Mouse (Mus musculus) hindbrain, embryonic 15.5 days (tissue): ENCODE data around the gene Grm7. TPM values are rescaled to one million over a fixed set of nuclear protein-coding genes. Genes with fewer than 3 reads are reported as not detected.

ENCODE experiments used
- ATAC-seq: fragments of 200-750 bp; cut with Nextera tagmentation; 2 replicates; pipeline ENCODE4 v1.8.0; 2017; ENCODE audit warnings: low read depth, moderate number of reproducible peaks, moderate TSS enrichment; ENCODE audit not compliant: low FRiP score
- H3K27ac ChIP-seq: fragments of 300-500 bp; sonication (generic); replicated peaks from 2 replicates; pipeline ENCODE4 v1.5.1; 2015; ENCODE audit warnings: mild to moderate bottlenecking, inconsistent platforms
- H3K27me3 ChIP-seq: fragments of 300-500 bp; sonication (generic); 2 replicates; pipeline ENCODE4 v1.6.1; 2015; ENCODE audit warnings: control low read depth, inconsistent platforms
- H3K36me3 ChIP-seq: fragments of 300-500 bp; sonication (generic); 2 replicates; pipeline ENCODE4 v1.6.1; 2015; ENCODE audit warnings: control low read depth, inconsistent platforms
- H3K4me1 ChIP-seq: fragments of 300-500 bp; sonication (generic); replicated peaks from 2 replicates; pipeline ENCODE4 v1.6.1; 2015; ENCODE audit warnings: control low read depth, inconsistent platforms
- H3K4me2 ChIP-seq: fragments of 300-500 bp; sonication (generic); 2 replicates; pipeline ENCODE4 v1.6.1; 2015; ENCODE audit warnings: moderate library complexity, mild to moderate bottlenecking, inconsistent platforms
- H3K4me3 ChIP-seq: fragments of 300-500 bp; sonication (generic); 2 replicates; pipeline ENCODE4 v1.5.1; 2015; ENCODE audit warnings: mild to moderate bottlenecking, inconsistent platforms
- H3K9ac ChIP-seq: fragments of 300-500 bp; sonication (generic); 2 replicates; pipeline ENCODE4 v1.6.1; 2015; ENCODE audit warnings: inconsistent platforms
- H3K9me3 ChIP-seq: fragments of 300-500 bp; sonication (generic); 2 replicates; pipeline ENCODE4 v1.6.1; 2016; ENCODE audit warnings: control low read depth, inconsistent platforms
- WGBS: fragments of 180-500 bp; shearing (Covaris S2); methylation state at CpG from one replicate; pipeline ENCODE4 v1.1.7; 2015; 5-methylcytosine and 5-hydroxymethylcytosine counted together
- polyA plus RNA-seq: library from polyadenylated mRNA; unstranded; fragments of >200 nt; fragmentation: Nextera tagmentation; extraction: Ambion mirVana; gene quantifications from 2 replicates; pipeline ENCODE4 v1.2.1, GENCODE M21; 2015

Grm7 gene
- polyA plus RNA-seq, 1 experiment from 2014 or later: 40.2 TPM

GRCm38 (mm10) chr6:111256939-111257338 is 611.6 kb downstream of the Grm7 start:
- WGBS: 89% methylated on average over 3 of the region's 3 CpGs

DNA sequence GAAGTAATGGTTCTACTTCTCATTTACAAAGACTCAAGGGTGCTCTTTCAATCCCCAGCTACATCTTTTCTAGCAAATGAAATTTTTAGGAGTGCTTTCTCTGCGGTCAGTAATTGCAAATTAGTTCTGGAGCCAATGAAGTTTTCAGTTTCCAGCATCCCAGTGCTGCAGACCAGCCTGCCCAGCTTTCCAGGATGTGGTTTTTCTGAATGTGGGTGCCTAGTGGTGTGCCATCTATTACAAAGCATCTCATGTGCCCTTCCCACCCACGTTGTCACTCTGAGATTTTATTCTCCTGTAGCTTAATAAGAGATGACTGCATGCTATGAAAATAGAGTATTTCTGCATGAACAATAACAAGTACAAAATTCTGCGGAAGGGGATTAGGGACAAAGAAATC is 612.9 kb downstream of the Grm7 start:
- Histone ChIP-seq H3K27me3 (no peaks in the 10 kb centered on the region), H3K9me3 (no peaks in the 10 kb centered on the region), H3K4me3 (no peak overlapping the region), H3K27ac (peak overlapping the region; percentile 51; the same call in 1 of the 2 replicates), H3K9ac (no peak overlapping the region), H3K4me2 (no peak overlapping the region), H3K36me3 (no peaks in the 10 kb centered on the region), H3K4me1 (no peaks in the 10 kb centered on the region)
- WGBS: 62% methylated on average over 3 of the region's 3 CpGs
- ATAC-seq: no peak

More at GRCm38 (mm10) chr6:111256939-111257338, 611.6 kb downstream of the Grm7 start:
- Histone ChIP-seq H3K9me3 (no peaks in the 10 kb centered on the region), H3K36me3 (no peaks in the 10 kb centered on the region), H3K4me2 (no peak overlapping the region), H3K9ac (no peak overlapping the region), H3K4me1 (no peaks in the 10 kb centered on the region), H3K27ac (no peak overlapping the region), H3K27me3 (no peaks in the 10 kb centered on the region), H3K4me3 (no peak overlapping the region)
- no peak for ATAC-seq

DNA sequence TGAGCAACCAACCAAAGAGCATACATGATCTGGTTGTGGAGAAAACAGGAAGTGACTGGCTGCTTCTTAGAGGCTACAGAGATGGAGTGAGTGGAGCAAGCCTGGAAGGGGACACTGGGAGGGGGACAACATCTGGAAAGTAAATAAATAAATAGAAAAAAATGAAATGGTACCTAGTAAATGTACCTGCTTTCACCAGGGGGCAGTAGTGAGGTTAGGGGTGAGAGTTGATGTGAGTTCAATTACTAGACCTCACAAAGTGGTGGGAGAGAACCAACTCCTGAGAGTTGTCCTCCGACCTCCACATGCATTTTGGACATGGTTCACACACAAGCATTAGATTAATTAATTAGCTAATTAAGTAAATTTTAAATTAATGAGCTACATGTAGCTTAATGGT is 615.8 kb downstream of the Grm7 start:
- 78% methylated on average over 1 of the region's 1 CpGs for WGBS
- Histone ChIP-seq H3K27ac (no peak overlapping the region), H3K9me3 (no peaks in the 10 kb centered on the region), H3K27me3 (no peaks in the 10 kb centered on the region), H3K9ac (no peak overlapping the region), H3K4me3 (no peak overlapping the region), H3K36me3 (no peaks in the 10 kb centered on the region), H3K4me1 (no peaks in the 10 kb centered on the region), H3K4me2 (no peak overlapping the region)
- no peak for ATAC-seq

- H3K27ac ChIP-seq: no peak overlapping the region
- H3K4me3 ChIP-seq: no peak overlapping the region
- peak; percentile 51; the same call in 1 of the 2 replicates for ATAC-seq
- 30% methylated on average over 4 of the region's 4 CpGs for WGBS
- H3K36me3 ChIP-seq: no peaks in the 10 kb centered on the region
- H3K9ac ChIP-seq: no peak overlapping the region
- H3K27me3 ChIP-seq: no peaks in the 10 kb centered on the region
- no peak overlapping the region for H3K4me2 ChIP-seq
- H3K9me3 ChIP-seq: no peaks in the 10 kb centered on the region
- H3K4me1 ChIP-seq: no peaks in the 10 kb centered on the region
These were observed 631.3 kb downstream of the Grm7 start for GRCm38 (mm10) chr6:111276657-111277056.

GRCm38 (mm10) chr6:111278516-111278915 is 633.1 kb downstream of the Grm7 start:
- H3K4me3 ChIP-seq: no peak overlapping the region

DNA sequence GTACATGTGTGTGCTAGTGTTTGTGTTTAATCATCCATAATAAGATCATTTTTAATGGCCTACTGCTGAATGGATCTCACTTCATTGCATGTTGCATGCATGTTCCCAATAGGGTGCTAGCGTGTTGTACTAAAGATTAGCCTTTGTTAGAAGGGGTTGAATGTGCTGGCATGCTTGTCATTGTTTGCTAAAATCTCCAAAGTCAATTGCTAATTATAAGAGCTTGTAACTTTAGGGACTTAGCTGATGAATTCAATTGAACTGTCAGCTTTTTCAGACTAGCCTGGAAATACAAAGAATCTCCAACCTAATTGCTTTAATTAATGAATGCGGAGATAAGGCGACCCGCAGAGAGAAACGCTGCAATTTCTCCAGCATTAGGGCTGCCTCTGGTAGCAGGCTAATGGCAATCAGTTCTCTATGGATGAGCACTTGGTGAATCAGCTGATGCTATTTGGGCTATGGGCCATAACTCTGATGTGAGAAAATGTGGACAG is 648.2 kb downstream of the Grm7 start:
- no peak overlapping the region for H3K4me2 ChIP-seq
- H3K9me3 ChIP-seq: no peaks in the 10 kb centered on the region
- peak overlapping the region; percentile 45; the same call in 1 of the 2 replicates for H3K27ac ChIP-seq
- 25% methylated on average over 5 of the region's 5 CpGs for WGBS
- no peaks in the 10 kb centered on the region for H3K27me3 ChIP-seq
- ATAC-seq: peak; percentile 79; the same call in 1 of the 2 replicates
- no peak overlapping the region for H3K4me3 ChIP-seq
- peaks cover 8% of the 10 kb centered on the region; the same call in 1 of the 2 replicates for H3K4me1 ChIP-seq
- H3K36me3 ChIP-seq: no peaks in the 10 kb centered on the region
- no peak overlapping the region for H3K9ac ChIP-seq

More at GRCm38 (mm10) chr6:111278516-111278915, 633.1 kb downstream of the Grm7 start:
- Histone ChIP-seq H3K4me1 (no peaks in the 10 kb centered on the region), H3K9ac (no peak overlapping the region), H3K36me3 (no peaks in the 10 kb centered on the region), H3K4me2 (no peak overlapping the region), H3K27me3 (no peaks in the 10 kb centered on the region), H3K27ac (no peak overlapping the region), H3K9me3 (no peaks in the 10 kb centered on the region)
- ATAC-seq: no peak

DNA sequence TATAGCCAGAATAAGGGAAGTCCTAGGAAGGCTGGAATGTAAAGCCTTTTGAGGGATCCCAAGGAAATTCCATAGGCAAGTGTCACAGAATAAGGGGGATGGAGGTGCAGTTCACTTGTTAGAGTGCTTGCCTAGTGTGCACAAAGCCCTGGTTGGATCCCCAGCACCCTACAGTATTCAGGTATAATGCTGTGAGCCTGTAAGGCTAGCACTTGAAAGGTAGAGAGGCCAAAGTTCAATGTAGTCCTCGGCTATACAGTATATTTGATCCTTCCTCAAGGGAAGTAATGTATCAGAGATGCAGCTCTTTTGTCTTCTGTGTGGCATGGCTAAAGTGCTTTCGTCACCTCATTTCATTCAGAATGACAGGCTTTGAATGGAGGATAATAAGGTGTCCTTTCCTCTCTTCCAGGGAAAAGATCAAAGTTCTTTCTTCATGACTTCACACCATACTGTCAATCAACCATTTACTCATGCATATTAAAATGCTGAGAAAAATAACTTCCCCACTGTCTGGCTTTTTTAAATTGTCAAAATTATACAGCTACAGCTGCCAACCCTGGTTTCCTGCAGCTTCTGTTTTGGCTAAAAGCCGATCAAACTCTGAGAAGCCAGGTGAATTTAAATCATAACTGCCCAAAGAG is 658.7 kb downstream of the Grm7 start:
- H3K36me3 ChIP-seq: no peaks in the 10 kb centered on the region
- H3K4me3 ChIP-seq: no peak overlapping the region
- H3K4me1 ChIP-seq: no peaks in the 10 kb centered on the region
- 37% methylated on average over 3 of the region's 3 CpGs for WGBS
- no peaks in the 10 kb centered on the region for H3K9me3 ChIP-seq
- no peaks in the 10 kb centered on the region for H3K27me3 ChIP-seq
- H3K27ac ChIP-seq: no peak overlapping the region
- H3K4me2 ChIP-seq: no peak overlapping the region
- H3K9ac ChIP-seq: no peak overlapping the region
- no peak for ATAC-seq

GRCm38 (mm10) chr6:111361681-111362080 is 716.3 kb downstream of the Grm7 start:
- Histone ChIP-seq H3K36me3 (no peaks in the 10 kb centered on the region), H3K27ac (no peak overlapping the region), H3K4me1 (no peaks in the 10 kb centered on the region), H3K4me2 (no peak overlapping the region), H3K9ac (no peak overlapping the region), H3K27me3 (no peaks in the 10 kb centered on the region), H3K9me3 (no peaks in the 10 kb centered on the region), H3K4me3 (no peak overlapping the region)
- no peak for ATAC-seq
- WGBS: 28% methylated on average over 1 of the region's 1 CpGs

- H3K4me3 ChIP-seq: no peak overlapping the region
- no peaks in the 10 kb centered on the region for H3K36me3 ChIP-seq
- WGBS: 91% methylated on average over 3 of the region's 3 CpGs
- no peak for ATAC-seq
- no peak overlapping the region for H3K27ac ChIP-seq
- no peak overlapping the region for H3K4me2 ChIP-seq
- peaks cover 15% of the 10 kb centered on the region for H3K4me1 ChIP-seq
- no peaks in the 10 kb centered on the region for H3K9me3 ChIP-seq
- no peaks in the 10 kb centered on the region for H3K27me3 ChIP-seq
- H3K9ac ChIP-seq: no peak overlapping the region
These were observed 722.7 kb downstream of the Grm7 start for GRCm38 (mm10) chr6:111368111-111368510.

GRCm38 (mm10) chr6:111368551-111368950 is 723.2 kb downstream of the Grm7 start:
- Histone ChIP-seq H3K4me2 (no peak overlapping the region), H3K9ac (no peak overlapping the region), H3K27me3 (no peaks in the 10 kb centered on the region), H3K4me1 (peaks cover 17% of the 10 kb centered on the region), H3K9me3 (no peaks in the 10 kb centered on the region), H3K4me3 (no peak overlapping the region), H3K27ac (no peak overlapping the region), H3K36me3 (no peaks in the 10 kb centered on the region)
- no peak for ATAC-seq
- 73% methylated on average over 3 of the region's 3 CpGs for WGBS

GRCm38 (mm10) chr6:111369013-111369412 is 723.6 kb downstream of the Grm7 start:
- Histone ChIP-seq H3K9me3 (no peaks in the 10 kb centered on the region), H3K4me2 (no peak overlapping the region), H3K36me3 (no peaks in the 10 kb centered on the region), H3K4me1 (peaks cover 20% of the 10 kb centered on the region), H3K9ac (no peak overlapping the region), H3K27me3 (no peaks in the 10 kb centered on the region), H3K4me3 (no peak overlapping the region), H3K27ac (no peak overlapping the region)
- no peak for ATAC-seq
- 81% methylated on average over 2 of the region's 2 CpGs for WGBS

- Histone ChIP-seq H3K4me2 (no peak overlapping the region), H3K9me3 (no peaks in the 10 kb centered on the region), H3K9ac (no peak overlapping the region), H3K27me3 (no peaks in the 10 kb centered on the region), H3K4me1 (peaks cover 20% of the 10 kb centered on the region), H3K4me3 (no peak overlapping the region), H3K36me3 (no peaks in the 10 kb centered on the region), H3K27ac (peak overlapping the region; percentile 64)
- WGBS: 24% methylated on average over 4 of the region's 4 CpGs
- 0 out of 2 replicates have a peak, but pooled peaks have one; percentile 62 for ATAC-seq
These were observed 726.4 kb downstream of the Grm7 start for GRCm38 (mm10) chr6:111371581-111372349.
